Mouse (Mus musculus) adrenal gland, adult 2 months (tissue): ENCODE data around the gene Hcrt. TPM values are rescaled to one million over a fixed set of nuclear protein-coding genes. Genes with fewer than 3 reads are reported as not detected.

Experiments used
- DNase-seq: peaks from one replicate; pipeline ENCODE4 v3.0.0; 2021
- polyA plus RNA-seq: library from polyadenylated mRNA; depleted of rRNA; stranded (reverse); fragments of >200 nt; gene quantifications from 2 replicates; pipeline ENCODE4 v1.2.3, GENCODE M21; 2012
- total RNA-seq, 2 experiments: library from RNA; stranded (reverse); gene quantifications; 2 replicates each; pipeline ENCODE4 v1.2.3; 2021

Hcrt gene
- total and polyA plus RNA-seq, 3 experiments = not detected

- DNase-seq = no peak
These were observed 26.6 kb downstream of the Hcrt start for GRCm38 (mm10) chr11:100735954-100736745.

DNA sequence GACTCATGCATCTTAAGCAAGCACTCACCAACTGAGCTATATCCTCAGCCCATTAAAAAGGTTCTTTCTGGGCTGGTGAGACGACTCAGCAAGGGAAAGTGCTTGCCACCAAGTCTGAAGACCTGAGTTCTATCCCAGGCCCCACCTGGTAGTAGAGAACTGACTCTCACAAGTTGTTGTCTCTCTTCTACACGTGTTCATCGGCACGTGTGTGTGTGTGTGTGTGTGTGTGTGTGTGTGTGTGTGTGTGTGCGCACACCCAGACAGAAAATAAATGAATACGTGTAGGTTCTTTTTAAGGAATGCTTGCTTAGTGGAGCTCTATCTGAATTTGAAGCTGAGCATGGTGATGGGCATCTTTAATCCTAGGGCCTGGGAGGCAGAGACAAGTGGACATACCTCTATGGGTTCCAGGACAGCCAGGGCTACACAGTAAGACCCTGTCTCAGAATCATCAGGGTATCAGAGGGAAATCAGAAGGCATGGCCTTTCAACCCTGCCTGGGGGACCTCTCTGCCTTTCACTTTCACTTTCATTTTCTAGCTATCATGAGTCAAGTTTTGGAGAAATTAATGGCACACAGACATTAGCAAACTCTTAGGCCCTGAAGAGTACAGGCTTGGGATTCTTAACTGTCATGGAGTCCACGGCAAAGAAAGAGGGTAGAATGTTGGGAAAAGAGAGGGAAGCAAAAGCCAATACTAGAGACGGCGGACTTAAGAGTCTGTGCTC, 27.4 kb downstream of the Hcrt start:
- DNase-seq = no peak

- no peak for DNase-seq
These were observed 32.1 kb downstream of the Hcrt start for GRCm38 (mm10) chr11:100730477-100731205.

- no peak for DNase-seq
These were observed 32.8 kb downstream of the Hcrt start for GRCm38 (mm10) chr11:100729976-100730375.

DNA sequence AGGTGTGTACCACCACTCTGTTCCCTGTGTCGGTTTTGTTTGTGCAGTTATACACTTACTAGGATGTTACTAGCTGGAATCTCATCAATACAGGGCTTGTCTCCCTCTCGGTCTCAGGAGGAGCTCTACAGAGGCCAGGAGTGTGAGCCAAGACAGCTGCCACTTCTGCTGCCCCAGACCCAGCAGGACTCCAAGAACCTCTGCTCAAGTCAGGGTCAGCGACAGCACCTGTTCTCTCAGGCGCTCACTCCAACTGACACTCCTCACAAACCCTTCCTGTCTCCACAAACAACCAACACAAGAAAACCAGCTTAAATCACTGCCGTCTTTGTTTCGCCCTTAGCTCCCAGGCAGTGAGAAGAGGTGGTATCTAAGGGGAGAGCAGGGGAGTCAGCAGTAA, 34.1 kb downstream of the Hcrt start:
- no peak for DNase-seq

DNA sequence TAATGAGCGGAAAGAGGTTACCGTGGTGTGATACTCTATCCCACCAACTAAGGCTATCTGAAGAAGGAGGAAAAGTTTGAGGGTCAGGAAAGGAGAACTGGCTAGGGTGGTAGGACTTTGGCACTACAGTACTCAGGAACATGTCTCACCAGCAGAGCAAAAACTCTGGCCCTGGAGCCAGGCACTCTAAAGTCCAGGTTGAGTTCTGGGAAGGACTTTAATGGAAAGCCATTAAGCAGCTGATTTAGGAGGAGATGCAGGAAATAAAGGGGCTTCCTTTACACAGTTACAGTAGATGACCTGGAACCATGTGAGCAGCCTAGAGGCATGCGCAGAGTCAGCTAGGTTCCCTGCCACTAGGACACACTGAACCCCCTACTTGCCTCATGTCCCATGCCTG, 35.5 kb downstream of the Hcrt start:
- DNase-seq = no peak

GRCm38 (mm10) chr11:100724919-100725512, 37.7 kb downstream of the Hcrt start:
- DNase-seq = no peak

GRCm38 (mm10) chr11:100722493-100723028, 40.2 kb downstream of the Hcrt start:
- no peak for DNase-seq

- no peak for DNase-seq
These were observed 40.8 kb downstream of the Hcrt start for GRCm38 (mm10) chr11:100721776-100722492.

DNA sequence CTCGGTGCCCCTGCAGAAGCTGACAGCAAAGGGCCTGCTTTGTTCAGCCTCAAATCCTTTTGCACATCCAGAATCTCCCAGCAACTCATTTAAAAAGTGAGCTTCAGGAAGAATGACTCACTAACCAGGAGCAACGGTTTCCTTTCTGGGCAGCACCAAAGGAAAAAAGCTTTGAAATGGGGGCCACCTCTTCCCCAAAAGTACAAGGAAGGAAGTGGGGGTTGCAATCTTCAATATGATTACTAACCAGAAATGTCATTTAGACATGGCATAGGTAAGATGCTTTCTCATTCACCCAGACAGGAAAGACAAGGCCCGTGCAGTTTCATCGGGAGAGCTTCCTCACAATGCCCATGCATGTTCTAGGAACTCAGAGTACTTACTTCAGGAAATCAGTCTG, 41.5 kb downstream of the Hcrt start:
- DNase-seq = no peak

DNA sequence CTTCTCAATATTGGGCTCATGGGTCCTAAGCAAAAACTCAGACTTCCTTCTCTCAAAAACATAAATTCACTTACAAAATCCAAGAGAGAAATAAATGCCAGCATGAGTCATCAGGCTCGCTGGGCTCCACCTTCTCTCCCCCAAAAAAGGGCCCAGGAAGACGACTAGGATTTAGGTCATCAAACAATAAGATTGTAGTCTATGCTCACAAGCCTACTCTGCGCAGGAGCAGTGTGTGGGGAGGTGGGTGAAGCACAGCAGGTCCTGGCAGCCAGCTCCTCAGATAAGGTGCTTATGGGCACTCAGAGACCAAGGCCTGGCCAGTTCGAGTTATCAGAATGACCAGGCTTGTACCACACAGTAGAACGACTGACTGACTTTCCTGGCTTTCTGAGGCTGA, 42.4 kb downstream of the Hcrt start:
- DNase-seq = peak; percentile 57

DNA sequence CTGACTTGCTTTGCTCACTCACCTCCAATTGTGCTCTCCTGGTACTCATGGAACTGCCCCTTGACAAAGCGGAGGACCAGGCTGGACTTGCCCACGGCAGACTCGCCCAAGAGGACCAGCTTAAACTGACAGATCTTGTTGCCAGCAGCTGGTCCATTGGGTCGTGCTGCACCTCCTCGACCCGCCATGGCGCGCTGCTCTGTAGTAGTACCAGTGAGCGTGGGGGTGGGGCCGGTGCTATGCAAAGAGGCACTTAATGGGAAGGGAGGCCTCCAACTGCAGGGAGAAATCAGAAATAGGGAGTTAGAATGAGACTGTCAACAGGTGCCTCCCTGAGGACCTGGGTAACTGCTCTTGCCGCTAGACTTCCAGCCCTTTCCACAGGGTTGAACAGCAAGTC, 42.8 kb downstream of the Hcrt start:
- DNase-seq = no peak

- peak; percentile 57 for DNase-seq
These were observed 43.4 kb downstream of the Hcrt start for GRCm38 (mm10) chr11:100719312-100719711.

DNA sequence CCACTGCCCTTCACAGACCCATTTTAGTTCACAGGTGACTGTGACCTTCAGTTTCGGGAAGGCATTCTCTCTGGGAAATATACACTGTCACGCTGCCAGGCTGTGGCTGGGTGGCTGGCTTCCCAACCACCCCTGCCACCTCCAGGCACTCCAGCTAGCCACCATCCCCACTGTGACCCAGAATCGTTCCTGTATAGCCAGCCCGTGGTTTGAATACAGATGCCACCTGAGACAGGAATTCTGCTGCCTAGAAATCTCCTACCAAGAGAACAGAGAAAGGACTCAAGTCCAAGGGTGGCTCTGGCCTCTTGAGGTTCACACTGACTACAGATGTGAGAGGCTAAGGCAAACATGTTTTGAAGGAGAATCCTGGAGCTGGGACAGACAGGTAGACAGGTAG, 43.9 kb downstream of the Hcrt start:
- no peak for DNase-seq

DNA sequence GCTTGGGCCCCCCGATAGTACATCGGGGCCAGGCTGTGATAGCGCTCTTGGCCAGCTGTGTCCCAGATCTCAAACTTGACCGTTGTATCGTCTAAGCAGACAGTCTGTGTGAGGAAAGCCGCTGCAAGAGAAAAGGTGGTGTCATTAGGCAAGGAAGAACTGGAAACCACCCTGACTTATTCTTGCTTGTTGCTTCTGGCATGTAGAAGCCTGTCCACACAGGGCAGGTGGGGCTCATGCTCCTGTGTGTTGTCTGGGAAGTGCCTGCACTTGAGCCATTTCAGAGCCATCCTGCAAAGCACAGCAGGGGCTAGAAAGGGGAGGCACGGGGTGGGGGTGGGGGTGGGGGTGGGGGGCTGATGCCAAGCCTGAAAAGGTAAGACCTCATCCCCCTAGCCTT, 44.3 kb downstream of the Hcrt start:
- no peak for DNase-seq

GRCm38 (mm10) chr11:100716649-100717048, 46.1 kb downstream of the Hcrt start:
- no peak for DNase-seq

DNA sequence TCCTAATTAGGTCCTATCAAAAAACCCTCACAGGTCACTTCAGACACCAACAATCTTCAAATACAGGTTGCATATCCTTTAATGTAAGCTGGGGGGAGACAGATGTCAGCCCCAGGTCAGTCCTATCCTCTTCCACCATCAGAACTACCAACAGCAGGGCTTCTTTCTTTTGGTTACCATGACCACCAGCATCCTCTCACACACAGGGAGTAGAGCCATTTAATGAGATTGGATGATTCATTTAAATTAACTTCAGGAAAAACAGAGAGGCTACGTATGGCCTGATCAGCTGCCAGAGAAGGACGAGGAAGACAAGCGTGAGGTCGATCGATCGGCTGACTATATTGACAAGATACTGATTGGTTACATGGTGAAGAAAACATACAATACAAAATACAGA, 47.8 kb downstream of the Hcrt start:
- no peak for DNase-seq

GRCm38 (mm10) chr11:100714534-100714915, 48.2 kb downstream of the Hcrt start:
- peak; percentile 82 for DNase-seq

GRCm38 (mm10) chr11:100713735-100714533, 48.8 kb downstream of the Hcrt start, which contains the start of gene Hspb9:
TSS of gene Hspb9 (plus strand) at chr11:100713850.
- peak; percentile 87 for DNase-seq

- no peak for DNase-seq
These were observed 49.6 kb downstream of the Hcrt start for GRCm38 (mm10) chr11:100713174-100713573.
